Mouse (Mus musculus): ENCODE data around the gene Lipe. TPM values are rescaled to one million over a fixed set of nuclear protein-coding genes. Genes with fewer than 3 reads are reported as not detected.

Lipe gene
- 10.9 and 11.9 TPM in 2 replicates for polyA plus RNA-seq (2016; fragmentation: Nextera tagmentation; extraction: Ambion mirVana)

- Histone ChIP-seq H3K27me3 (no peaks in the 10 kb centered on the region), H3K27ac (no peak within 1 kb of the TSS), H3K9me3 (no peaks in the 10 kb centered on the region), H3K4me1 (peaks cover 34% of the 10 kb centered on the region), H3K4me2 (replicated peaks) (no peak within 1 kb of the TSS), H3K9ac (no peak within 1 kb of the TSS), H3K4me3 (no peak within 1 kb of the TSS), H3K36me3 (no peaks in the 10 kb centered on the region)
- no peak for ATAC-seq (ENCODE audit: insufficient number of reproducible peaks, insufficient read depth, low FRiP score, low TSS enrichment)
- 100% methylated on average over 1 of the region's 1 CpGs for WGBS
Measured at GRCm38 (mm10) chr7:25398610-25399009, at the start of gene Lipe. TSS of gene Lipe (minus strand) at chr7:25398710.

GRCm38 (mm10) chr7:25440816-25441153 lies 42.3 kb upstream of the Lipe start:
- Histone ChIP-seq H3K9me3 (no peaks in the 10 kb centered on the region), H3K4me3 (no peak overlapping the region), H3K4me2 (replicated peaks) (no peak overlapping the region), H3K27ac (no peak overlapping the region), H3K9ac (no peak overlapping the region), H3K27me3 (no peaks in the 10 kb centered on the region), H3K4me1 (0 out of 2 replicates have a peak, but pooled peaks cover 4% of the 10 kb centered on the region), H3K36me3 (no peaks in the 10 kb centered on the region)
- 85% methylated on average over 6 of the region's 6 CpGs for WGBS
- no peak for ATAC-seq (ENCODE audit: insufficient number of reproducible peaks, insufficient read depth, low FRiP score, low TSS enrichment)

- no peak for ATAC-seq (ENCODE audit: insufficient number of reproducible peaks, insufficient read depth, low FRiP score, low TSS enrichment)
- Histone ChIP-seq H3K4me3 (no peak overlapping the region), H3K27me3 (no peaks in the 10 kb centered on the region), H3K9me3 (no peaks in the 10 kb centered on the region), H3K9ac (no peak overlapping the region), H3K36me3 (no peaks in the 10 kb centered on the region), H3K4me1 (0 out of 2 replicates have a peak, but pooled peaks cover 4% of the 10 kb centered on the region), H3K27ac (no peak overlapping the region), H3K4me2 (replicated peaks) (no peak overlapping the region)
- 83% methylated on average over 9 of the region's 9 CpGs for WGBS
Measured at GRCm38 (mm10) chr7:25439978-25440815, 41.7 kb upstream of the Lipe start.

GRCm38 (mm10) chr7:25439124-25439822 lies 40.8 kb upstream of the Lipe start:
- Histone ChIP-seq H3K4me2 (replicated peaks) (no peak overlapping the region), H3K27me3 (no peaks in the 10 kb centered on the region), H3K4me3 (no peak overlapping the region), H3K36me3 (no peaks in the 10 kb centered on the region), H3K9ac (no peak overlapping the region), H3K27ac (no peak overlapping the region), H3K4me1 (0 out of 2 replicates have a peak, but pooled peaks cover 4% of the 10 kb centered on the region), H3K9me3 (no peaks in the 10 kb centered on the region)
- WGBS = 89% methylated on average over 8 of the region's 8 CpGs
- ATAC-seq (ENCODE audit: insufficient number of reproducible peaks, insufficient read depth, low FRiP score, low TSS enrichment) = no peak

GRCm38 (mm10) chr7:25436704-25437103 lies 38.2 kb upstream of the Lipe start:
- H3K27me3 ChIP-seq = no peaks in the 10 kb centered on the region
- 81% methylated on average over 2 of the region's 2 CpGs for WGBS

GRCm38 (mm10) chr7:25436226-25436625 lies 37.7 kb upstream of the Lipe start:
- Histone ChIP-seq H3K4me1 (peaks cover 8% of the 10 kb centered on the region; the same call in 1 of the 2 replicates), H3K27ac (no peak overlapping the region), H3K4me2 (replicated peaks) (no peak overlapping the region), H3K27me3 (no peaks in the 10 kb centered on the region), H3K9ac (no peak overlapping the region), H3K36me3 (no peaks in the 10 kb centered on the region), H3K4me3 (no peak overlapping the region), H3K9me3 (no peaks in the 10 kb centered on the region)
- WGBS = 77% methylated on average over 6 of the region's 6 CpGs
- ATAC-seq (ENCODE audit: insufficient number of reproducible peaks, insufficient read depth, low FRiP score, low TSS enrichment) = no peak

More at GRCm38 (mm10) chr7:25436704-25437103, 38.2 kb upstream of the Lipe start:
- no peak for ATAC-seq (ENCODE audit: insufficient number of reproducible peaks, insufficient read depth, low FRiP score, low TSS enrichment)
- H3K4me2 ChIP-seq (replicated peaks) = no peak overlapping the region
- no peaks in the 10 kb centered on the region for H3K9me3 ChIP-seq
- H3K27ac ChIP-seq = no peak overlapping the region
- no peak overlapping the region for H3K4me3 ChIP-seq
- H3K9ac ChIP-seq = no peak overlapping the region
- no peaks in the 10 kb centered on the region for H3K36me3 ChIP-seq
- H3K4me1 ChIP-seq = peaks cover 8% of the 10 kb centered on the region; the same call in 1 of the 2 replicates

GRCm38 (mm10) chr7:25435546-25435851 lies 37.0 kb upstream of the Lipe start:
- Histone ChIP-seq H3K4me2 (replicated peaks) (no peak overlapping the region), H3K9me3 (no peaks in the 10 kb centered on the region), H3K9ac (no peak overlapping the region), H3K4me1 (peaks cover 8% of the 10 kb centered on the region; the same call in 1 of the 2 replicates), H3K4me3 (no peak overlapping the region), H3K36me3 (no peaks in the 10 kb centered on the region), H3K27me3 (no peaks in the 10 kb centered on the region), H3K27ac (no peak overlapping the region)
- ATAC-seq (ENCODE audit: insufficient number of reproducible peaks, insufficient read depth, low FRiP score, low TSS enrichment) = no peak
- 76% methylated on average over 2 of the region's 2 CpGs for WGBS

GRCm38 (mm10) chr7:25434654-25435545 lies 36.4 kb upstream of the Lipe start:
- H3K4me3 ChIP-seq = no peak overlapping the region
- H3K27me3 ChIP-seq = no peaks in the 10 kb centered on the region
- no peaks in the 10 kb centered on the region for H3K9me3 ChIP-seq
- no peak overlapping the region for H3K9ac ChIP-seq
- H3K4me1 ChIP-seq = peaks cover 8% of the 10 kb centered on the region; the same call in 1 of the 2 replicates
- no peak for ATAC-seq (ENCODE audit: insufficient number of reproducible peaks, insufficient read depth, low FRiP score, low TSS enrichment)
- WGBS = 91% methylated on average over 10 of the region's 10 CpGs
- no peaks in the 10 kb centered on the region for H3K36me3 ChIP-seq
- H3K4me2 ChIP-seq (replicated peaks) = no peak overlapping the region
- H3K27ac ChIP-seq = no peak overlapping the region

- H3K36me3 ChIP-seq = no peaks in the 10 kb centered on the region
- no peak for ATAC-seq (ENCODE audit: insufficient number of reproducible peaks, insufficient read depth, low FRiP score, low TSS enrichment)
- no peaks in the 10 kb centered on the region for H3K9me3 ChIP-seq
- peaks cover 8% of the 10 kb centered on the region; the same call in 1 of the 2 replicates for H3K4me1 ChIP-seq
- H3K9ac ChIP-seq = no peak overlapping the region
- H3K4me2 ChIP-seq (replicated peaks) = no peak overlapping the region
- H3K27me3 ChIP-seq = no peaks in the 10 kb centered on the region
- no peak overlapping the region for H3K27ac ChIP-seq
- 86% methylated on average over 9 of the region's 9 CpGs for whole genome bisulfite sequencing
- H3K4me3 ChIP-seq = no peak overlapping the region
Measured at GRCm38 (mm10) chr7:25433781-25434560, 35.5 kb upstream of the Lipe start.

- no peaks in the 10 kb centered on the region for H3K9me3 ChIP-seq
- no peaks in the 10 kb centered on the region for H3K27me3 ChIP-seq
- peaks cover 8% of the 10 kb centered on the region; the same call in 1 of the 2 replicates for H3K4me1 ChIP-seq
- H3K4me3 ChIP-seq = no peak overlapping the region
- ATAC-seq (ENCODE audit: insufficient number of reproducible peaks, insufficient read depth, low FRiP score, low TSS enrichment) = no peak
- no peaks in the 10 kb centered on the region for H3K36me3 ChIP-seq
- no peak overlapping the region for H3K27ac ChIP-seq
- H3K4me2 ChIP-seq (replicated peaks) = no peak overlapping the region
- no peak overlapping the region for H3K9ac ChIP-seq
- WGBS = 9% methylated on average over 5 of the region's 5 CpGs
Measured at GRCm38 (mm10) chr7:25433007-25433541, 34.6 kb upstream of the Lipe start.

All from embryonic facial prominence, embryonic 12.5 days (tissue).